Mouse (Mus musculus) heart, adult 2 months (tissue): ENCODE results near the gene Ncl. TPM values are rescaled to one million over a fixed set of nuclear protein-coding genes. Genes with fewer than 3 reads are reported as not detected.

Source experiments
- DNase-seq, 2 experiments: peaks; one replicate each; pipeline ENCODE4 v3.0.0; 2021
- H3K27ac ChIP-seq: fragments of 200-600 bp; 2 replicates; pipeline ENCODE4 v1.8.1; 2022
- H3K27me3 ChIP-seq: fragments of 200-500 bp; 2 replicates; pipeline ENCODE4 v1.6.1; 2012; ENCODE audit warnings: mild to moderate bottlenecking, low read length, inconsistent platforms, mixed read lengths; ENCODE audit not compliant: control insufficient read depth, insufficient read depth
- H3K36me3 ChIP-seq: fragments of 200-500 bp; 2 replicates; pipeline ENCODE4 v1.6.1; 2012; ENCODE audit warnings: low read length, inconsistent platforms; ENCODE audit not compliant: control insufficient read depth, insufficient read depth
- H3K4me1 ChIP-seq: fragments of 200-500 bp; 2 replicates; pipeline ENCODE4 v1.6.1; 2011; ENCODE audit warnings: low read length; ENCODE audit not compliant: control insufficient read depth, insufficient read depth
- H3K4me3 ChIP-seq: fragments of 200-600 bp; 2 replicates; pipeline ENCODE4 v1.8.1; 2022
- H3K79me2 ChIP-seq: fragments of 200-500 bp; replicated peaks from 2 replicates; pipeline ENCODE4 v1.6.1; 2012; ENCODE audit warnings: mild to moderate bottlenecking, inconsistent platforms, low read length, moderate library complexity, mixed read lengths; ENCODE audit not compliant: control insufficient read depth, insufficient read depth
- H3K9ac ChIP-seq: fragments of 200-500 bp; 2 replicates; pipeline ENCODE4 v1.6.1; 2012; ENCODE audit warnings: low read depth, mild to moderate bottlenecking, control low read depth, inconsistent platforms, low read length, mixed read lengths
- CTCF ChIP-seq: fragments of 200-600 bp; IDR thresholded peaks from 2 replicates; pipeline ENCODE4 v1.8.1; 2022; ENCODE audit warnings: antibody characterized with exemption, mild to moderate bottlenecking, moderate library complexity
- EP300 ChIP-seq: fragments of 200-500 bp; IDR thresholded peaks from 2 replicates; pipeline ENCODE4 v1.6.1; 2011; ENCODE audit warnings: low read depth, low read length, control low read depth; ENCODE audit not compliant: insufficient read depth
- POLR2A ChIP-seq: fragments of 200-500 bp; IDR thresholded peaks from 2 replicates; pipeline ENCODE4 v1.6.1; 2011; ENCODE audit warnings: mild to moderate bottlenecking, low read depth, low read length, control low read depth; ENCODE audit not compliant: insufficient read depth
- WGBS: fragments of 180-500 bp; shearing (Covaris S2); methylation state at CpG from one replicate; pipeline ENCODE4 v1.1.7; 2018; 5-methylcytosine and 5-hydroxymethylcytosine counted together
- intact Hi-C: fragments of 180-260 bp; cut with DNase I; formaldehyde crosslinking; loops from one replicate; pipeline ENCODE4 v1.15.1; 2025
- polyA plus RNA-seq: library from polyadenylated mRNA; depleted of rRNA; stranded (reverse); fragments of >200 nt; gene quantifications from 2 replicates; pipeline ENCODE4 v1.2.3, GENCODE M21; 2012
- total RNA-seq, 2 experiments: library from RNA; stranded (reverse); gene quantifications; 2 replicates each; pipeline ENCODE4 v1.2.3; 2021

The Ncl gene
- total and polyA plus RNA-seq, 3 experiments, result 7.2 to 120 (median 95.9) TPM

DNA sequence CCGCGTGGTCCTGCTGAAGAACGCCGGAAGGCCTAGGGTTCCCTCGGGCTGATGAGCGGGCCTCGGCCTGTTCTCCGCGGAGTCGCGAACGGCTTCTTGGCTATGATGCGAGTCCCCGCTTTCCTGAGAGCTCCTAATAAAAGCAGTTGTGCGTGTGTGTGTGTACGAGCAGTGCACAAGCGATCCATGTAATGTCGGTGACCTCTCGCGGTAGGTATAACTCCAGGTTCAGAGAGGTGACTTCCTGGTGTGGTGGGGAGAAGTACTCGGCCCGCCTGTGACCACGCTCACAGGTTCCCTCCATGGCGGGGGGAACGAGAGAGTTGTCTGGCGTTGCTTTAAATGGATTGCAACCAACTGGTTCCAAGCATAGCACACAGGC is 589 bp upstream of the Ncl start:
- Histone ChIP-seq H3K4me3 (peak overlapping the region; percentile 76), H3K4me1 (peaks cover 4% of the 10 kb centered on the region), H3K27ac (peak overlapping the region; percentile 79), H3K79me2 (no peaks in the 10 kb centered on the region), H3K36me3 (peaks cover 18% of the 10 kb centered on the region), H3K9ac (peak overlapping the region; percentile 74), H3K27me3 (no peaks in the 10 kb centered on the region)
- intact Hi-C loops, result loop anchor here (5.0 kb wide), 2 partner anchors 148 to 297 kb away; partner anchors contain the start of gene Psmd1
- TF ChIP-seq CTCF (no peak), POLR2A (no peak), EP300 (no peak)
- under 1% methylated on average over 26 of the region's 26 CpGs for WGBS
- no peak for DNase-seq

DNA sequence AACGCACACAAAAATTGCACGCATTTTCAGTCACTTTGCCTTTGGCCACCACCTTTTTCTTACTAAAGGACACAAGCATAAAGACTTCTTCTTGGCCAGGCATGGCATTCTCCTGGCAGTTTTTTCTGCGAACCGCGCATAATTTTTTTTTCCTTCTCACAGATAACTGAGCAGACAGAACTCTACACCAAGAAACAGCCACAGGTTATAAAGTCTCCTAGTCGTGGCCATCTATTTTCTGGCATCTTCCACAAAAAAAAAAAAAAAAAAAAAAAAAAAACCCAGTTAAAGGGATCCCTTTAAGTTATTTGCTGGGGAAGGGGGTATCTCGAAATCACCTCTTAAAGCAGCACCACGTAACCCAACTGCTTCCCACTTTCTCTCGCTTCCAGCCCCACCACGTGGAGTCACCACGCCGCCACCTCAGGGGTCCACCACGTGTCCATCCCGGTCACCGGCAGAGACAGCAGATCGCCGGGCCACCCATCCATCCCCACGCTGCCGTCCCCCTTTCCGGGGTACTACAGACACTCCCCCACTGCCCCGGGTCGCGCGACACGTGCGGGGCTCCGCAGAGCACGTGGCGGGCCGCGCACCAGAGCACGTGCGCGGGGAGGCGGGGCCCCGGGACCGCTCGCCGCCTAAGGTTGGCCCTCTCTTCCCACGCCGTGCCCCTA is 833 bp downstream of the Ncl start:
- 1% methylated on average over 41 of the region's 41 CpGs for WGBS
- intact Hi-C loops, result loop anchor here (5.0 kb wide), 1 partner anchor 296 kb away; the partner anchor contains the start of gene Psmd1
- TF ChIP-seq EP300, result no peak
- no peak for TF ChIP-seq CTCF
- TF ChIP-seq POLR2A, result no peak

DNA sequence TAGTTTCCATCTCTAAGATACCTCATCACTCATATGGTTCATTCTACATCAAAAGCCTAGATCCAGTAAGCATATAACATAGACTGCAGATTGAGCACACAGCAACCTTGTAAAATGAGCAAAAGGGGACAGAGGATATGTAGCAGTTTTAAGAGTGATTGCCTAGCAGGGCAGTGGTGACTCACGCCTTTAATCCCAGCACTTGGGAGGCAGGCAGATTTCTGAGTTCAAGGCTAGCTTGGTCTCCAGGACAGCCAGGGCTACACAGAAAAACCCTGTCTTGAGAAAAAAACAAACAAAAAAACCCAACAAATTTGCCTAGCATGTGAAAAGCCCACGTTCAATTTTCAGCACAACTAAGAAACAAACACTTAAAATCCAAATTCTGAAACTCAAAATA is 5.0 kb downstream of the Ncl start:
- Histone ChIP-seq H3K4me3 (no peak overlapping the region), H3K79me2 (no peaks in the 10 kb centered on the region), H3K27ac (no peak overlapping the region), H3K9ac (no peak overlapping the region), H3K36me3 (peaks cover 42% of the 10 kb centered on the region), H3K4me1 (peaks cover 2% of the 10 kb centered on the region), H3K27me3 (no peaks in the 10 kb centered on the region)
- TF ChIP-seq POLR2A (no peak), CTCF (no peak)
- 86% methylated on average over 2 of the region's 2 CpGs for WGBS
- intact Hi-C loops, result no loop called here
- no peak for DNase-seq

More for the DNA sequence above, 833 bp downstream of the Ncl start:
- H3K9ac ChIP-seq, result peak overlapping the region; percentile 95
- H3K27ac ChIP-seq, result peak overlapping the region; percentile 92
- peaks cover 4% of the 10 kb centered on the region for H3K4me1 ChIP-seq
- H3K36me3 ChIP-seq, result peaks cover 30% of the 10 kb centered on the region
- no peaks in the 10 kb centered on the region for H3K79me2 ChIP-seq
- peak overlapping the region; percentile 81 for H3K4me3 ChIP-seq
- DNase-seq, result no peak
- no peaks in the 10 kb centered on the region for H3K27me3 ChIP-seq

DNA sequence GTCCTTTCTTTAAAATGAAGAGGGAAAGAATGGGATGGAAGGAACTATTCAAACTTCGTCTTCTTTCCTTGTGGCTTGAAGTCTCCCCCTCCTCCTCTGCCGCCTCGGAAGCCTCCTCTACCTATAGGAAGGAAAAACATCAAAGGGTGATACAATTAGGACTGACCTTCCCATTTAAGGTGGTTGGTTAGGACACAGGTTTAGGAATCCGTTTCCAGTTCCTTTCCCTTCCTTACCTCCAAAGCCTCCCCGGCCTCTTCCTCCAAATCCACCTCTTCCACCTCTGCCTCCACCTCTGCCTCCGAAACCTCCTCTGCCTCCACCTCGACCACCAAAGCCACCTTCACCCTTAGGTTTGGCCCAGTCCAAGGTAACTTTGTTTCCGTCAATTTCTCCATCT is 8.6 kb downstream of the Ncl start:
- Histone ChIP-seq H3K36me3 (peaks cover 28% of the 10 kb centered on the region), H3K27ac (no peak overlapping the region), H3K27me3 (no peaks in the 10 kb centered on the region), H3K79me2 (no peaks in the 10 kb centered on the region), H3K9ac (no peak overlapping the region), H3K4me1 (no peaks in the 10 kb centered on the region), H3K4me3 (no peak overlapping the region)
- TF ChIP-seq POLR2A (no peak), CTCF (no peak), EP300 (no peak)
- intact Hi-C loops, result no loop called here
- 87% methylated on average over 8 of the region's 8 CpGs for WGBS
- DNase-seq, result no peak

DNA sequence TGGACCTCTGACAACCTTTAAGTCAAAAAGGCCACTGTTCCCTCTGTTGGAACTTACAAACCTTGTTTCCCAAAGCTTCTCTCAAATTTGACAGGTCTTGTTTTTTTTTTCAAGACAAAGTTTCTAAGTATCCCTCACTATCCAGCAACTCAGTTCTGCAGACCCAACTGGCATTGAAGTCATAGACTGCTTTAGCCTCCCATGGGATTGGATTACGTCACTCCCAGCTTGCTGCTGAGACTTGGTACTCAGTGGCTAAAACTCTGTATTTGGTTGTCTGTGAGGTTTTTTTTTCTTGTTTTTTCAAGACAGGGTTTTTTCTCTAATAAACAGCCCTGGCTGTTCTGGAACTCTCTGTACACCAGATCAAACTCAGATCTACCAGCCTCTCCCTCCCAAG is 9.5 kb downstream of the Ncl start:
- peaks cover 23% of the 10 kb centered on the region for H3K36me3 ChIP-seq
- no peak overlapping the region for H3K27ac ChIP-seq
- 75% methylated on average over 1 of the region's 1 CpGs for WGBS
- H3K4me1 ChIP-seq, result no peaks in the 10 kb centered on the region
- intact Hi-C loops, result no loop called here
- no peaks in the 10 kb centered on the region for H3K27me3 ChIP-seq
- TF ChIP-seq CTCF (no peak), POLR2A (no peak), EP300 (no peak)
- no peaks in the 10 kb centered on the region for H3K79me2 ChIP-seq
- no peak overlapping the region for H3K4me3 ChIP-seq
- no peak for DNase-seq
- no peak overlapping the region for H3K9ac ChIP-seq

- H3K4me1 ChIP-seq, result no peaks in the 10 kb centered on the region
- DNase-seq, result no peak
- intact Hi-C loops, result no loop called here
- WGBS, result 97% methylated on average over 3 of the region's 3 CpGs
- no peaks in the 10 kb centered on the region for H3K79me2 ChIP-seq
- no peak overlapping the region for H3K4me3 ChIP-seq
- no peak overlapping the region for H3K9ac ChIP-seq
- TF ChIP-seq CTCF, result no peak
- no peak for TF ChIP-seq POLR2A
- no peak for TF ChIP-seq EP300
- no peaks in the 10 kb centered on the region for H3K27me3 ChIP-seq
- H3K27ac ChIP-seq, result no peak overlapping the region
- H3K36me3 ChIP-seq, result peaks cover 21% of the 10 kb centered on the region
Measured at GRCm38 (mm10) chr1:86349201-86349600, 10.0 kb downstream of the Ncl start.
